Mouse (Mus musculus) heart, postnatal 4 days (tissue): ENCODE data around the gene Actr2. TPM values are rescaled to one million over a fixed set of nuclear protein-coding genes. Genes with fewer than 3 reads are reported as not detected.
A peak's percentile ranks its signal among the peaks of the same experiment; 100 is the strongest.
"Not testable (repeated sequence)": the region's sequence is repeated elsewhere in the genome, so short reads cannot be mapped to it uniquely, and the experiment has no call there.

Experiments used
- DNase-seq: peaks from one replicate; pipeline ENCODE4 v3.0.0; 2021
- total RNA-seq, 2 experiments: library from RNA; stranded (reverse); gene quantifications; 2 replicates each; pipeline ENCODE4 v1.2.3; 2021

The Actr2 gene
- total RNA-seq, 2 experiments from 2014 or later, result 109 TPM

- DNase-seq, result no peak
These were observed 69.5 kb downstream of the Actr2 start for GRCm38 (mm10) chr11:20043256-20043655.

- DNase-seq, result no peak
These were observed 70.6 kb downstream of the Actr2 start for GRCm38 (mm10) chr11:20042106-20042505.

- DNase-seq, result no peak
These were observed 71.4 kb downstream of the Actr2 start for GRCm38 (mm10) chr11:20041164-20041920.

GRCm38 (mm10) chr11:20038723-20039122 lies 74.0 kb downstream of the Actr2 start:
- DNase-seq, result peak; percentile 12

- DNase-seq, result no peak
These were observed 75.0 kb downstream of the Actr2 start for GRCm38 (mm10) chr11:20037739-20038138.

- no peak for DNase-seq
These were observed 76.7 kb downstream of the Actr2 start for GRCm38 (mm10) chr11:20035972-20036371.

- no peak for DNase-seq
These were observed 77.3 kb downstream of the Actr2 start for GRCm38 (mm10) chr11:20035343-20035928.

- no peak for DNase-seq
These were observed 78.3 kb downstream of the Actr2 start for GRCm38 (mm10) chr11:20034337-20034947.

- no peak for DNase-seq
These were observed 79.1 kb downstream of the Actr2 start for GRCm38 (mm10) chr11:20033541-20034160.

GRCm38 (mm10) chr11:20031536-20031935 lies 81.2 kb downstream of the Actr2 start:
- DNase-seq, result peak; percentile 62

GRCm38 (mm10) chr11:20030973-20031372 lies 81.7 kb downstream of the Actr2 start:
- DNase-seq, result not testable (repeated sequence)

- no peak for DNase-seq
These were observed 83.7 kb downstream of the Actr2 start for GRCm38 (mm10) chr11:20029014-20029413.

GRCm38 (mm10) chr11:20028396-20028795 lies 84.3 kb downstream of the Actr2 start:
- DNase-seq, result no peak

GRCm38 (mm10) chr11:20027719-20028118 lies 85.0 kb downstream of the Actr2 start:
- no peak for DNase-seq

- peak; percentile 30 for DNase-seq
These were observed 86.8 kb downstream of the Actr2 start for GRCm38 (mm10) chr11:20025899-20026298.

- DNase-seq, result no peak
These were observed 89.7 kb downstream of the Actr2 start for GRCm38 (mm10) chr11:20022911-20023482.

GRCm38 (mm10) chr11:20022462-20022861 lies 90.3 kb downstream of the Actr2 start:
- no peak for DNase-seq

- no peak for DNase-seq
These were observed 92.0 kb downstream of the Actr2 start for GRCm38 (mm10) chr11:20020720-20021119.

GRCm38 (mm10) chr11:20018905-20019304 lies 93.8 kb downstream of the Actr2 start:
- no peak for DNase-seq

- DNase-seq, result no peak
These were observed 94.8 kb downstream of the Actr2 start for GRCm38 (mm10) chr11:20017937-20018336.

GRCm38 (mm10) chr11:20013366-20013765 lies 99.3 kb downstream of the Actr2 start:
- DNase-seq, result no peak
